Mouse (Mus musculus) lung, embryonic 16.5 days (tissue): ENCODE measurements around the gene Ryr3. TPM values are rescaled to one million over a fixed set of nuclear protein-coding genes. Genes with fewer than 3 reads are reported as not detected.

Experiments
- ATAC-seq: fragments of 200-750 bp; cut with Nextera tagmentation; 2 replicates; pipeline ENCODE4 v1.8.0; 2017; ENCODE audit warnings: low read depth, mild to moderate bottlenecking, moderate library complexity
- H3K27ac ChIP-seq: fragments of 300-500 bp; sonication (generic); 2 replicates; pipeline ENCODE4 v1.5.1; 2014; ENCODE audit warnings: mild to moderate bottlenecking, control low read depth, low read length
- H3K27me3 ChIP-seq: fragments of 300-500 bp; sonication (generic); 2 replicates; pipeline ENCODE4 v1.6.1; 2014; ENCODE audit warnings: low read depth, low read length, mixed read lengths; ENCODE audit not compliant: control insufficient read depth, insufficient read depth
- H3K36me3 ChIP-seq: fragments of 300-500 bp; sonication (generic); 2 replicates; pipeline ENCODE4 v1.6.1; 2014; ENCODE audit warnings: low read length; ENCODE audit not compliant: control insufficient read depth, insufficient read depth
- H3K4me1 ChIP-seq: fragments of 300-500 bp; sonication (generic); replicated peaks from 2 replicates; pipeline ENCODE4 v1.6.1; 2014; ENCODE audit warnings: low read length, mixed read lengths; ENCODE audit not compliant: control insufficient read depth, insufficient read depth
- H3K4me2 ChIP-seq: fragments of 300-500 bp; sonication (generic); 2 replicates; pipeline ENCODE4 v1.6.1; 2014; ENCODE audit warnings: low read depth, low read length, control low read depth
- H3K4me3 ChIP-seq: fragments of 300-500 bp; sonication (generic); 2 replicates; pipeline ENCODE4 v1.5.1; 2014; ENCODE audit warnings: mild to moderate bottlenecking, low read length, control low read depth
- H3K9ac ChIP-seq: fragments of 300-500 bp; sonication (generic); 2 replicates; pipeline ENCODE4 v1.6.1; 2014; ENCODE audit warnings: low read length, control low read depth
- H3K9me3 ChIP-seq: fragments of 300-500 bp; sonication (generic); 2 replicates; pipeline ENCODE4 v1.6.1; 2016; ENCODE audit warnings: low read length; ENCODE audit not compliant: control insufficient read depth
- WGBS: fragments of 180-500 bp; shearing (Covaris S2); extraction: QIAGEN DNeasy Blood & Tissue Kit; methylation state at CpG from one replicate; pipeline ENCODE4 v1.1.7; 2014; 5-methylcytosine and 5-hydroxymethylcytosine counted together
- polyA plus RNA-seq: library from polyadenylated mRNA; unstranded; fragments of >200 nt; fragmentation: Nextera tagmentation; extraction: Ambion mirVana; gene quantifications from 2 replicates; pipeline ENCODE4 v1.2.1, GENCODE M21; 2015

The Ryr3 gene
- polyA plus RNA-seq, 1 experiment from 2014 or later: 2.0 TPM

DNA sequence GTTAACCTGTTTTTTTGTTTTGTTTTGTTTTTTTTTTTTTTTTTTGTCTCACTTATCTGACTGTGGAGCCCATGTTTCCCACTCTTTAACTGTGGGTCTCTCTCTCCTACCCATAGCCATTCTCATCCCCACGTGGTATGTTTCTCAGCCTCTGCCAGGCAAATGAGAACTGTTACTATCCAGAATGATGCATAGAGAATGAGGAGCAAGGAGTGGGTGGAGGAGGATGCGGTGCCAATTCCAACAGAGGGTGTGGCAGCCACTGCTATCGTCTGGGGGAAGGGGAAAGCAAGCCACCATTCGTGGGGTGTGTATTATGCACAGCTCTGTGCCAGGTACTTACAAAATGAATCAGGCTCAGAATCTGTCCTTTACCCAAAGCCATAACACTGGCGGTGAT is 158.0 kb downstream of the Ryr3 start:
- Histone ChIP-seq H3K27ac (no peak overlapping the region), H3K4me1 (no peaks in the 10 kb centered on the region), H3K4me3 (no peak overlapping the region), H3K9me3 (no peaks in the 10 kb centered on the region), H3K9ac (no peak overlapping the region), H3K4me2 (no peak overlapping the region), H3K36me3 (no peaks in the 10 kb centered on the region), H3K27me3 (no peaks in the 10 kb centered on the region)
- WGBS: 59% methylated on average over 5 of the region's 5 CpGs
- no peak for ATAC-seq

DNA sequence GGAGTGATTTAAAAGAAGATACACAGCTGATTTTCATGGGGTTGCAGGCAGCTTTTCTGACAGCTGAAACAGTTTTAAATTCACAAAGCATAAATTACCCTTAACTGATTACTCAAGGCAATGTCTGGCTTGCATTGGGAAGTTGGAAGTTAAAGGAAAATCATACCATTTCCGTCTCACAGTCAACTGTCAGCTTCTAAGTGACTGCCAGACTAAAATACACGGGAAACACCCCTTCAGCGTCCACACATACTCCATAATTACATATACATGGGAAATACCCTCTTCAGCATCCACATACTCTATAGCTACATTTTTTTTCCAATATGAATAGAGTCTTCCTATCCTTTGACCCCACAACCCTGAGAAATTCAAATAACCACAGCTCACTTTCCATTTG is 158.8 kb downstream of the Ryr3 start:
- whole genome bisulfite sequencing: 43% methylated on average over 3 of the region's 3 CpGs
- H3K9ac ChIP-seq: no peak overlapping the region

DNA sequence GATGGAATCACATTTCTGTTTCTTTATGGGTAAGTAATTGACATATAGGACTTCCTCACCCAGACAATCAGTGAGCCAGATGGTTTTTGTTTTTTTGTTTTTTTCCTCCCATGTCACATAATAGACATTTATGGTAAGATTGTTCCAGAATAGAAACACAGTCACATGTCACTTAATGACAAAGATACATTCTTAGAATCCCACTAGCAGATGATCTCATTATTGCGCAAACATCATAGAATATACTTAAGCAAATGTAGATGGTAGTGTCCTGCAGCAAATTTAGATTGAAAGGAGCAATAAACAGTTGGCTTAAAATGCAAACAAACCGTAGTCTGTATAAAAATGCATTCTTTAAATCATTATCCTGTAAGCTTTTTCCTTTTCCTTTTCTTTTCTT is 161.3 kb downstream of the Ryr3 start:
- no peaks in the 10 kb centered on the region for H3K36me3 ChIP-seq
- no peak for ATAC-seq
- no peak overlapping the region for H3K4me2 ChIP-seq
- H3K4me1 ChIP-seq: no peaks in the 10 kb centered on the region
- H3K27me3 ChIP-seq: no peaks in the 10 kb centered on the region
- 74% methylated on average over 2 of the region's 2 CpGs for WGBS
- H3K9ac ChIP-seq: no peak overlapping the region
- no peak overlapping the region for H3K4me3 ChIP-seq
- H3K27ac ChIP-seq: no peak overlapping the region
- no peaks in the 10 kb centered on the region for H3K9me3 ChIP-seq

More for the DNA sequence above, 158.8 kb downstream of the Ryr3 start:
- peak; percentile 81 for ATAC-seq
- no peak overlapping the region for H3K4me2 ChIP-seq
- H3K36me3 ChIP-seq: no peaks in the 10 kb centered on the region
- no peaks in the 10 kb centered on the region for H3K27me3 ChIP-seq
- no peak overlapping the region for H3K4me3 ChIP-seq
- H3K9me3 ChIP-seq: no peaks in the 10 kb centered on the region
- H3K27ac ChIP-seq: no peak overlapping the region
- no peaks in the 10 kb centered on the region for H3K4me1 ChIP-seq

DNA sequence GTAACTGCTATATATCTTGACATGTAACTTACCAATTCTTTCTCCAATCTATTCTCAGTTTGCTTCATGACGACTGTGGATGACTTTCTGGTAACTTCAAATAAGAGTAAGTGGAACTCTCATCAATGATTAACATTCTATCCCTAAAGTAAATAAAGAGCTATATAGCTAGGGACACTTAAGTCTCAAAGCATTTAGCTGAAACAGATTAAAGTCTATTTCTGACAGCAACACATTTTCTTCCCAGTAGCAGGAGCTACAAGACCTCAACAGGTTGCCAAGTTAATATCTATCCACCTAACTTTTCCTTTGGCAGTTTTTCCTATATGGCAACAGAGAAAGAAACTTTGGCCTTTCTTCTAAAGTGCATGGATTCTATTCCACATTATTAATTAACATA is 167.1 kb downstream of the Ryr3 start:
- no peaks in the 10 kb centered on the region for H3K9me3 ChIP-seq
- 30% methylated on average over 1 of the region's 1 CpGs for WGBS
- no peaks in the 10 kb centered on the region for H3K27me3 ChIP-seq
- H3K9ac ChIP-seq: no peak overlapping the region
- no peak overlapping the region for H3K4me3 ChIP-seq
- no peak overlapping the region for H3K4me2 ChIP-seq
- no peaks in the 10 kb centered on the region for H3K4me1 ChIP-seq
- no peaks in the 10 kb centered on the region for H3K36me3 ChIP-seq
- ATAC-seq: no peak
- no peak overlapping the region for H3K27ac ChIP-seq

DNA sequence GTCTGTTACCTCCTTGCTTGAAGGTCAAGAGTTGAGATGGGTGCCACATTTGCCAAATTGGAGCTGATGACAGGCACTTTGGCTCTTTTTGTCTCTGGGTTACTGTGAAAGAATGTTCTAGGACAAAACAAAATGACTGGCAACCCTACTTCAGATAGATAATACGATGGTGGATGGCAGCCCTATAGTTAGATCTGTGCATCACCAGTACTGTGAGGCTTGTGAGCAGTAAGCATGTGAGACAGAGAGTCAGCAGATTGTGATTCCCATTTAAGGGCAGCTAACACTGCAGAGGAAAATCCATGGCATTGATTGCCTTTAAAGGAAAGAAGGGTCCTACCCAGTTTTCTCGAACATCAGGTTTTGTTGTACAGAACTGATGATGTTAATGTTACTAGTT is 180.3 kb downstream of the Ryr3 start:
- H3K36me3 ChIP-seq: no peaks in the 10 kb centered on the region
- no peaks in the 10 kb centered on the region for H3K4me1 ChIP-seq
- no peak overlapping the region for H3K9ac ChIP-seq
- 90% methylated on average over 2 of the region's 2 CpGs for WGBS
- H3K4me3 ChIP-seq: no peak overlapping the region
- no peak for ATAC-seq
- H3K4me2 ChIP-seq: no peak overlapping the region
- no peaks in the 10 kb centered on the region for H3K9me3 ChIP-seq
- no peaks in the 10 kb centered on the region for H3K27me3 ChIP-seq
- H3K27ac ChIP-seq: no peak overlapping the region

DNA sequence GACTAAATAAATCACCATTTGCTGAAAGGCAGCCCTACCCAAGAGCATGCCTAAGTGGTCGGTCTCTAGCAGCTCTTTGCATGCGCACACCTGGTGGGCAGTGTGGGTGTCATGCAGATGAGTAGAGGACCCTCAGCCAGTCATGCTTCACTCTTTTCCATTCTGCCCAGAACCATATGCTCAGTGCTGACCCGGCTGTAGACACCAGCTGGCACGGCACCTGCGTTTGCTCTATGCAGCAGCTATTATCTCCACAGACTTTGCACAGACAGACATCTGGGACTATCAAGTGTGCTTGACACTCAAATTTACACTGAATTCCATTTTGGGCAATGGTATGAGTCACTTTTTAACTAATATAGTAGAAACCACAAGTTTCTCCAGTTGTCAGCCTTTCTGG is 186.2 kb downstream of the Ryr3 start:
- H3K4me2 ChIP-seq: no peak overlapping the region

DNA sequence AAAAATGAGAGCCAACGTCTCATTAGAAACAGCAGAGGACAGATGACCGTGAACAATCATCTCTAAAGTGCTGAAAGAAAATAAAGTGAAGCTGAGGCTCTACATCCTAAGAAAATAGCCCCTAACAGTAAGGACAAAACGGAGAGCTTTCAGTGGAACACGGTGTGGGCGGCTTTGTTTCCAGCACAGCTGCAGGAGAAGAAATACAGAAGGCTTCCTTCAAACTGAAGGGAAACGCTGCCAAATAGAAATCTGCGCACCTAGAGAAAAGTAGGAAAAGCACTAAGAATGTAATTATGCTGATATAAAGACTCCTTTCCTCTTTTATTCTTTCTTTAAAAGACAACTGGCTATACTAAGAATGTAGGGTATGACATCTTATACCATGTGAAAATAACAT is 197.0 kb downstream of the Ryr3 start:
- H3K27me3 ChIP-seq: no peaks in the 10 kb centered on the region
- H3K36me3 ChIP-seq: no peaks in the 10 kb centered on the region
- no peak overlapping the region for H3K4me2 ChIP-seq
- H3K4me1 ChIP-seq: no peaks in the 10 kb centered on the region
- ATAC-seq: no peak
- 51% methylated on average over 7 of the region's 7 CpGs for WGBS
- no peaks in the 10 kb centered on the region for H3K9me3 ChIP-seq
- no peak overlapping the region for H3K9ac ChIP-seq
- no peak overlapping the region for H3K4me3 ChIP-seq
- H3K27ac ChIP-seq: peak overlapping the region; percentile 63

More for the DNA sequence above, 186.2 kb downstream of the Ryr3 start:
- Histone ChIP-seq H3K36me3 (no peaks in the 10 kb centered on the region), H3K4me1 (no peaks in the 10 kb centered on the region), H3K9ac (no peak overlapping the region), H3K27ac (no peak overlapping the region), H3K27me3 (no peaks in the 10 kb centered on the region), H3K4me3 (no peak overlapping the region), H3K9me3 (no peaks in the 10 kb centered on the region)
- no peak for ATAC-seq
- 72% methylated on average over 5 of the region's 5 CpGs for WGBS

DNA sequence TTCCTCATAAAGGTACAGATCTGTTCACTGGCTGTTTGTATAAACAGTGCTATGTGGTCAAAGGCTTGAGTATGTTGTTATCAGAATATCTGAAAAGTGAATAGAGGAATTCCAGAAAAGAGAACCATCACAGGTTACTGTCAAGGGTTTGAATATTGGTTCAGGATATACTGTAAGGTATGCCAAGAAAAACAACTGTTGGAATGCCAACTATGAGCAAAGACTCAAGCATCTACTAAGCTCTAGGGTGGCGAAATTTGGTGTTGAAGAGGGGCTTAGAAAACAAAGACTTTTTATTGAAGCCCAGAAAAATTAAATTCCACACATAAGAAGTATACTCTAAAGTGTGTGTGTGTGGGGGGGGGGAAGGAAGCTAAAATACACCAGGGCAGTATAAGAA is 198.6 kb downstream of the Ryr3 start:
- peak; percentile 96 for ATAC-seq

DNA sequence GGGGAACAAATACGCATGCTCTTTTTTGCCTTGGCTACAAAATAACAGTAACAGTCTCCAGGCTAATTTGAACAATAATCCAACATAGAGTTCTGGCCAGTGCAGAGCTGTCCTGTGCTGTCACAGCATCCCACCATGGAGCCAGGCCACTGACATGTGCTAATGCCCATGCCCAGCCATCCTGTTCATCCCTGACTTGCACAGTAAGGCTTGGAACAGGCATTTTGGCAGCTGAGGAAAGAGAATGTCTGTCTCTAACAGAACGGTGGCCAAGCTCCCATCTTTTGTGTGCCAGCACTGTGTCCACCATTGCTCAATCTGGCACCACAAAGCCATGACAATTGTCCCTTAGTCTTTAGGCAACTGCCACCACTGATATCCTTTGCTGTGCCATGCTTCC is 200.7 kb downstream of the Ryr3 start:
- Histone ChIP-seq H3K4me1 (no peaks in the 10 kb centered on the region), H3K4me2 (no peak overlapping the region), H3K36me3 (no peaks in the 10 kb centered on the region), H3K27me3 (no peaks in the 10 kb centered on the region), H3K4me3 (no peak overlapping the region), H3K9ac (no peak overlapping the region), H3K27ac (0 out of 2 replicates have a peak overlapping the region, but pooled peaks have one; percentile 6), H3K9me3 (no peaks in the 10 kb centered on the region)
- 86% methylated on average over 2 of the region's 2 CpGs for WGBS
- ATAC-seq: no peak

More for the DNA sequence above, 198.6 kb downstream of the Ryr3 start:
- no peak overlapping the region for H3K4me3 ChIP-seq
- no peaks in the 10 kb centered on the region for H3K36me3 ChIP-seq
- no peaks in the 10 kb centered on the region for H3K9me3 ChIP-seq
- no peaks in the 10 kb centered on the region for H3K27me3 ChIP-seq
- peak overlapping the region; percentile 78 for H3K27ac ChIP-seq
- WGBS: 50% methylated on average over 1 of the region's 1 CpGs
- no peaks in the 10 kb centered on the region for H3K4me1 ChIP-seq
- no peak overlapping the region for H3K9ac ChIP-seq
- no peak overlapping the region for H3K4me2 ChIP-seq
